Mouse (Mus musculus) liver, embryonic 15.5 days (tissue): ENCODE results near the gene Ddah1. TPM values are rescaled to one million over a fixed set of nuclear protein-coding genes. Genes with fewer than 3 reads are reported as not detected.

ENCODE experiments used
- ATAC-seq: fragments of 200-750 bp; cut with Nextera tagmentation; 2 replicates; pipeline ENCODE4 v1.8.0; 2017; ENCODE audit warnings: moderate number of reproducible peaks, mild to moderate bottlenecking, moderate library complexity; ENCODE audit not compliant: insufficient read depth
- H3K27ac ChIP-seq: fragments of 300-500 bp; sonication (generic); replicated peaks from 2 replicates; pipeline ENCODE4 v1.5.1; 2015; ENCODE audit warnings: mild to moderate bottlenecking, inconsistent platforms
- H3K27me3 ChIP-seq: fragments of 300-500 bp; sonication (generic); 2 replicates; pipeline ENCODE4 v1.6.1; 2015; ENCODE audit warnings: mild to moderate bottlenecking, inconsistent platforms
- H3K36me3 ChIP-seq: fragments of 300-500 bp; sonication (generic); replicated peaks from 2 replicates; pipeline ENCODE4 v1.6.1; 2015; ENCODE audit warnings: moderate library complexity, mild to moderate bottlenecking, inconsistent platforms
- H3K4me1 ChIP-seq: fragments of 300-500 bp; sonication (generic); replicated peaks from 2 replicates; pipeline ENCODE4 v1.6.1; 2015; ENCODE audit warnings: inconsistent platforms
- H3K4me2 ChIP-seq: fragments of 300-500 bp; sonication (generic); 2 replicates; pipeline ENCODE4 v1.6.1; 2015; ENCODE audit warnings: moderate library complexity, mild to moderate bottlenecking, inconsistent platforms
- H3K4me3 ChIP-seq: fragments of 300-500 bp; sonication (generic); replicated peaks from 2 replicates; pipeline ENCODE4 v1.5.1; 2015; ENCODE audit warnings: mild to moderate bottlenecking, inconsistent platforms
- H3K9ac ChIP-seq: fragments of 300-500 bp; sonication (generic); 2 replicates; pipeline ENCODE4 v1.6.1; 2015; ENCODE audit warnings: moderate library complexity, mild to moderate bottlenecking, inconsistent platforms
- H3K9me3 ChIP-seq: fragments of 300-500 bp; sonication (generic); replicated peaks from 2 replicates; pipeline ENCODE4 v1.6.1; 2016; ENCODE audit warnings: inconsistent platforms
- WGBS: fragments of 180-500 bp; shearing (Covaris S2); methylation state at CpG from one replicate; pipeline ENCODE4 v1.1.7; 2015; ENCODE audit warnings: mixed read lengths; ENCODE audit not compliant: insufficient replicate concordance; 5-methylcytosine and 5-hydroxymethylcytosine counted together
- polyA plus RNA-seq: library from polyadenylated mRNA; unstranded; fragments of >200 nt; fragmentation: Nextera tagmentation; extraction: Ambion mirVana; gene quantifications from 2 replicates; pipeline ENCODE4 v1.2.1, GENCODE M21; 2015

Gene Ddah1
- polyA plus RNA-seq, 1 experiment from 2014 or later: 44.5 TPM

- no peak overlapping the region; the same call in 1 of the 2 replicates for H3K27ac ChIP-seq
- H3K4me3 ChIP-seq: no peak overlapping the region
- H3K4me2 ChIP-seq: no peak overlapping the region
- H3K9me3 ChIP-seq: no peaks in the 10 kb centered on the region
- ATAC-seq: peak; percentile 32
- no peak overlapping the region for H3K9ac ChIP-seq
- H3K36me3 ChIP-seq: no peaks in the 10 kb centered on the region
- WGBS: 71% methylated on average over 7 of the region's 7 CpGs
- H3K4me1 ChIP-seq: peaks cover 12% of the 10 kb centered on the region
- H3K27me3 ChIP-seq: no peaks in the 10 kb centered on the region
Observed at GRCm38 (mm10) chr3:145789114-145789513, 30.6 kb downstream of the Ddah1 start.

DNA sequence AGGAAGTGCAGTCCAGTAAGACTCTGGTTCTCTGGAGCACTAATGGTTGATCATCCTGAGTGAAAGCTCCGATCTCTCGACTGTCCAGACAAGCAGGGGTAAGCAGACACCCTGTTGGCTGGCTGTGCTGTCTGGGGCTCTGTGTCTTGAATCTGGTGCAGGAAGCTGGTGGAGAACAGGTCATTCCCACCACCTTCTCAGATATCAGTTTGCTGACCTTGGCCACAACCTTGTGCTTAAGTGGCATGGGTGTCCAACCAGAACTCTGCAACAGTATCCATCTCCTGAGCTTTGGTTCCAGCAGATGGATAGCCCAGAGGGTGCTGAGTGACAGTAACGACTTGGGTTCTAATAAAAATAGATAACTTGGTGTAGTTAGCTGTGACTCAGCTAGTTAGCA, 31.8 kb downstream of the Ddah1 start:
- Histone ChIP-seq H3K9me3 (no peaks in the 10 kb centered on the region), H3K9ac (no peak overlapping the region), H3K4me3 (no peak overlapping the region), H3K27ac (peak overlapping the region; percentile 39), H3K4me2 (no peak overlapping the region), H3K27me3 (no peaks in the 10 kb centered on the region), H3K4me1 (peaks cover 12% of the 10 kb centered on the region), H3K36me3 (no peaks in the 10 kb centered on the region)
- no peak for ATAC-seq
- 55% methylated on average over 3 of the region's 3 CpGs for WGBS

DNA sequence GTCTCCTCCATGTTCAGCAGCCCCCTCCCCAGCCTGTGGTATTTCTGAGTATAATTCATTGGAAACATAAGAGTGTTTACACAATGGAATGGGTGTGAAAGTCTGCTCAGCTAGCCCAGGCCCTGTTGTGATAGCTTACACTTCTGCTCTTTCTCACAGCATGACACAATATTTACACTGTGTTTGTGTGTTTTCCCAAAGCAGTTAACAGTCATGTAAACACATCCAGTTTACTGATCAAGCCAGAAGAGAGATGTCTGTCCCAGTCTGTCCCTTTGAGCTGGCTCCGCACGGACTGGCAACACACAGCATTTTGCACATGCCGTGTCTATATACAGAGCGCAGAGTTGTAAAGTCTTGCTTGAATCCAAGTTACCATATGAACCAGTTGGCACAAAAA, 32.2 kb downstream of the Ddah1 start:
- WGBS: 69% methylated on average over 4 of the region's 4 CpGs

DNA sequence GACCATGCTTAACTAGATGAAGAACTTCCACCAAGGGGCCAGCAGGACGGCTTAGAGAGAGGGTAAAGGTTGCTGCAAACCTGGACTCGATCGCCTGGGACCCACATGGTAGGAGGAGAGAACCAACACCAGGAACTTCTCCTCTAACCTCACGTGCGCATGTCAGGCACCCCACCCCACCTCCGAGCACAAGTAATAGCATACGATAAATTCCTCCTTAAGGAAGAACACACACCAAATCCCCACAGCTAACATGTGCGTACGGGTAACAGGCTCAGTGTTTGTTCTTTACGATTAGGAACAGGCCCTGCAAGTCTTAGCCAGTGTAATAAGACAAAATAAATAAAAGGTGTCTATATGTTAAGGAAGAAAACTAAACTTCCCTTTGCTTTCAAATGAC, 35.9 kb downstream of the Ddah1 start:
- Histone ChIP-seq H3K9me3 (no peaks in the 10 kb centered on the region), H3K9ac (no peak overlapping the region), H3K4me1 (peaks cover 24% of the 10 kb centered on the region), H3K27ac (no peak overlapping the region), H3K27me3 (no peaks in the 10 kb centered on the region), H3K4me3 (no peak overlapping the region), H3K36me3 (no peaks in the 10 kb centered on the region), H3K4me2 (no peak overlapping the region)
- no peak for ATAC-seq
- 68% methylated on average over 10 of the region's 10 CpGs for WGBS

More for the DNA sequence above, 32.2 kb downstream of the Ddah1 start:
- Histone ChIP-seq H3K27me3 (no peaks in the 10 kb centered on the region), H3K4me2 (no peak overlapping the region), H3K9ac (no peak overlapping the region), H3K4me1 (peaks cover 12% of the 10 kb centered on the region), H3K4me3 (no peak overlapping the region), H3K27ac (peak overlapping the region; percentile 53), H3K36me3 (no peaks in the 10 kb centered on the region), H3K9me3 (no peaks in the 10 kb centered on the region)
- ATAC-seq: peak; percentile 70

- Histone ChIP-seq H3K4me1 (peaks cover 13% of the 10 kb centered on the region), H3K9ac (no peak overlapping the region), H3K36me3 (no peaks in the 10 kb centered on the region), H3K4me2 (no peak overlapping the region), H3K9me3 (no peaks in the 10 kb centered on the region), H3K4me3 (no peak overlapping the region), H3K27me3 (no peaks in the 10 kb centered on the region), H3K27ac (no peak overlapping the region)
- no peak for ATAC-seq
- 70% methylated on average over 7 of the region's 7 CpGs for WGBS
Observed at GRCm38 (mm10) chr3:145795896-145796295, 37.4 kb downstream of the Ddah1 start.

- Histone ChIP-seq H3K4me1 (peaks cover 13% of the 10 kb centered on the region), H3K9ac (no peak overlapping the region), H3K27me3 (no peaks in the 10 kb centered on the region), H3K4me2 (no peak overlapping the region), H3K4me3 (no peak overlapping the region), H3K9me3 (no peaks in the 10 kb centered on the region), H3K27ac (peak overlapping the region; percentile 52), H3K36me3 (no peaks in the 10 kb centered on the region)
- WGBS: 58% methylated on average over 10 of the region's 10 CpGs
- no peak for ATAC-seq
Observed at GRCm38 (mm10) chr3:145798042-145798441, 39.6 kb downstream of the Ddah1 start.

GRCm38 (mm10) chr3:145798751-145799188, 40.3 kb downstream of the Ddah1 start:
- H3K36me3 ChIP-seq: no peaks in the 10 kb centered on the region
- H3K9ac ChIP-seq: no peak overlapping the region
- H3K4me1 ChIP-seq: peaks cover 13% of the 10 kb centered on the region
- peak; percentile 69 for ATAC-seq
- H3K27ac ChIP-seq: peak overlapping the region; percentile 52; the same call in 1 of the 2 replicates
- WGBS: 5% methylated on average over 6 of the region's 6 CpGs
- no peak overlapping the region for H3K4me3 ChIP-seq
- no peaks in the 10 kb centered on the region for H3K9me3 ChIP-seq
- no peak overlapping the region for H3K4me2 ChIP-seq
- H3K27me3 ChIP-seq: no peaks in the 10 kb centered on the region

DNA sequence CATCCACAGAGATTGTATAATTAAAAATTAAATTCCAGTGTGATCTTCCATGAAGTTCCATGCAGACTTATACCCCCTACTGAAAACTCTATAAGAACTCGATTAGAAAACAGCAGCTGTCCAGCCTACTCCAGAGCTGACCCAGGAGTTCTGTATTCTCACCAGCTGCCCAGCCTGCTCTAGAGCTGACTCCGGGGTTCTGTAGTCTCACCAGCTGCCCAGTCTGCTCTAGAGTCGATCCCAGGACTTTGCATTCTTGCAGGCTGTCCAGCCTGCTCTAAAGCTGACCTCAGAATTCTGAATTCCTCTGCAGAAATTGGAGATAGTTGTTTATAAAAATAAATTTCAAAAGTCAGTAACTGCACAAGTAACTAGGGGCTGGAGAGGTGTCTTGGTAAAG, 40.9 kb downstream of the Ddah1 start:
- H3K9me3 ChIP-seq: no peaks in the 10 kb centered on the region
- no peak overlapping the region for H3K4me3 ChIP-seq
- no peaks in the 10 kb centered on the region for H3K36me3 ChIP-seq
- no peak overlapping the region for H3K4me2 ChIP-seq
- WGBS: 36% methylated on average over 3 of the region's 3 CpGs
- no peak for ATAC-seq
- H3K27me3 ChIP-seq: no peaks in the 10 kb centered on the region
- H3K4me1 ChIP-seq: peaks cover 13% of the 10 kb centered on the region
- no peak overlapping the region for H3K9ac ChIP-seq
- no peak overlapping the region for H3K27ac ChIP-seq

- no peak overlapping the region for H3K4me3 ChIP-seq
- no peak for ATAC-seq
- WGBS: 56% methylated on average over 6 of the region's 6 CpGs
- peaks cover 13% of the 10 kb centered on the region for H3K4me1 ChIP-seq
- H3K9me3 ChIP-seq: no peaks in the 10 kb centered on the region
- H3K36me3 ChIP-seq: no peaks in the 10 kb centered on the region
- H3K9ac ChIP-seq: no peak overlapping the region
- H3K27ac ChIP-seq: no peak overlapping the region
- no peak overlapping the region for H3K4me2 ChIP-seq
- H3K27me3 ChIP-seq: no peaks in the 10 kb centered on the region
Observed at GRCm38 (mm10) chr3:145802106-145802505, 43.6 kb downstream of the Ddah1 start.

GRCm38 (mm10) chr3:145805848-145806247, 47.4 kb downstream of the Ddah1 start:
- Histone ChIP-seq H3K9ac (no peak overlapping the region), H3K4me1 (no peaks in the 10 kb centered on the region; the same call in 1 of the 2 replicates), H3K9me3 (no peaks in the 10 kb centered on the region), H3K4me2 (no peak overlapping the region), H3K36me3 (no peaks in the 10 kb centered on the region), H3K4me3 (no peak overlapping the region), H3K27me3 (no peaks in the 10 kb centered on the region), H3K27ac (no peak overlapping the region)
- WGBS: 69% methylated on average over 4 of the region's 4 CpGs
- no peak for ATAC-seq

GRCm38 (mm10) chr3:145806502-145806901, 48.0 kb downstream of the Ddah1 start:
- 53% methylated on average over 5 of the region's 5 CpGs for WGBS
- Histone ChIP-seq H3K4me1 (no peaks in the 10 kb centered on the region; the same call in 1 of the 2 replicates), H3K9ac (no peak overlapping the region), H3K4me2 (no peak overlapping the region), H3K9me3 (no peaks in the 10 kb centered on the region), H3K27me3 (no peaks in the 10 kb centered on the region), H3K27ac (no peak overlapping the region), H3K36me3 (no peaks in the 10 kb centered on the region), H3K4me3 (no peak overlapping the region)
- no peak for ATAC-seq

DNA sequence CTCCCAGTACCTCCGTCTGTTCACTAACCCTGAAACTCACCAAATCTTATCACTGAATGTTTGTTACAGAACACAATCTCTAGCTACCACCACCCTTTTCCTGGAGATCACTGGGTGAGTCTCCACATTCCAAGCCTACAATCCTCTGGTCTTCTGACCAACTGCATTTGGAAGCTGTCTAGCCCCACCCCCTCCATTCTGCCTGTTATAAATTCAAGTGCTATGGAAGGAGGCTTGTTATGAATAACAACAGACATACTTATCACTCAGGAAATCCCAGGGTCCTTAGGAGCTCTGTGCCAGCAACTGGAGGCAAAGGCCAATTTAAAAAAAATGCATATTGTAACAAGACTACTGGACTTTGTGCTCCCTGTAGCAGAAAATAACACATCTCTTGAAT, 58.3 kb downstream of the Ddah1 start:
- H3K4me2 ChIP-seq: no peak overlapping the region
- peak; percentile 35; the same call in 1 of the 2 replicates for ATAC-seq
- peaks cover 10% of the 10 kb centered on the region; the same call in 1 of the 2 replicates for H3K4me1 ChIP-seq
- no peaks in the 10 kb centered on the region for H3K27me3 ChIP-seq
- H3K9me3 ChIP-seq: no peaks in the 10 kb centered on the region
- H3K27ac ChIP-seq: peak overlapping the region; percentile 14; the same call in 1 of the 2 replicates
- H3K9ac ChIP-seq: no peak overlapping the region
- 45% methylated on average over 1 of the region's 1 CpGs for WGBS
- no peak overlapping the region for H3K4me3 ChIP-seq
- H3K36me3 ChIP-seq: no peaks in the 10 kb centered on the region
